Mouse (Mus musculus): Measurements from ENCODE around the gene Vmn2r105.

The Vmn2r105 gene

GRCm38 (mm10) chr17:20234952-20235351 is at the start of gene Vmn2r105:
Gene Vmn2r105 (minus strand): TSS chr17:20235052.
- no peak for DNase-seq (ENCODE audit: low spot score)

- no peak for DNase-seq (ENCODE audit: low spot score)
These were observed 20.7 kb upstream of the Vmn2r105 start for GRCm38 (mm10) chr17:20255522-20255921.

- DNase-seq (ENCODE audit: low spot score), result no peak
These were observed 51.9 kb downstream of the Vmn2r105 start, which contains the start of gene Fpr-rs6 for GRCm38 (mm10) chr17:20182997-20183396. Gene Fpr-rs6 (minus strand): TSS chr17:20183097.
